Mouse (Mus musculus): ENCODE data around the gene Snap25. TPM values are rescaled to one million over a fixed set of nuclear protein-coding genes. Genes with fewer than 3 reads are reported as not detected.

Gene Snap25
- polyA plus RNA-seq, 1 experiment from 2014 or later = 7.3 TPM

GRCm38 (mm10) chr2:136827612-136828011 lies 114.4 kb downstream of the Snap25 start:
- Histone ChIP-seq H3K9ac (no peak overlapping the region), H3K4me2 (replicated peaks) (no peak overlapping the region), H3K27me3 (no peaks in the 10 kb centered on the region), H3K4me1 (no peaks in the 10 kb centered on the region), H3K36me3 (no peaks in the 10 kb centered on the region), H3K9me3 (no peaks in the 10 kb centered on the region), H3K27ac (no peak overlapping the region), H3K4me3 (no peak overlapping the region)
- no peak for ATAC-seq (ENCODE audit: insufficient number of reproducible peaks, insufficient read depth, low FRiP score, low TSS enrichment)
- 75% methylated on average over 4 of the region's 4 CpGs for WGBS

Other genes starting within 250 kb of the Snap25 start
- gene Ankef1, start 211.5 kb upstream of the Snap25 start, polyA plus RNA-seq (2016; fragmentation: Nextera tagmentation; extraction: Ambion mirVana) = 0.55 and 0.77 TPM in 2 replicates
- 18.4 and 33.5 TPM in 2 replicates for gene AL731706.2, start 172.2 kb downstream of the Snap25 start, polyA plus RNA-seq (2016; fragmentation: Nextera tagmentation; extraction: Ambion mirVana)
- gene Slx4ip, start 177.8 kb downstream of the Snap25 start, polyA plus RNA-seq (2016; fragmentation: Nextera tagmentation; extraction: Ambion mirVana) = 9.0 and 9.5 TPM in 2 replicates
- 27.0 and 31.7 TPM in 2 replicates for gene AL731706.1, start 177.9 kb downstream of the Snap25 start, polyA plus RNA-seq (2016; fragmentation: Nextera tagmentation; extraction: Ambion mirVana)
- gene Mkks, start 177.9 kb downstream of the Snap25 start, polyA plus RNA-seq (2016; fragmentation: Nextera tagmentation; extraction: Ambion mirVana) = 13.0 and 16.0 TPM in 2 replicates

Measured in embryonic facial prominence, embryonic 12.5 days (tissue).